Comparison of ENCODE assay signal across 8 mouse cellular contexts in the genomic region with DNA sequence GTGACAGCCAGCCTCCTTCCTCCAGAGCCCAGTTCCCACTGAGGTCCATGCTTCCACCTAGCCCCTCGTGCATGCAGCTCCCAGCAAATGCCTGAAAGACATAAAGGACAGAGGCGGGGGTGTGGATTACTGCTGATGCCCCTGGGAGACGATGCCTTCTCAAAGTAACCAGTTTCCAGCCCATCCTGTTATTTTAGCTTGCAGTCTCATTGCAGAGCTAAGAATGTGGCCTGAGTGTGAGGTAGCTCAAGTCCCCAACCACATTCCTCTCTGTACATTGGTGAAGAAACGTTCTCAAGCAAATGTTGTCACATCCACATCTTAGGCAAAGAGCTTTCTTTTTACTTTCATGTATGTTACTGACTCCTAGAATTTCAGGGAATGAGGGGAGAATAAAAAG. TPM values are rescaled to one million over a fixed set of nuclear protein-coding genes. Genes with fewer than 3 reads are reported as not detected.
DNase-seq lines count a peak whose midpoint lies in the region; ATAC-seq and TF ChIP-seq lines count a peak whose summit lies in the region.

A gene (minus strand): TSS at position 101 of the 400 bp plus-strand sequence.

- H3K9ac ChIP-seq in forebrain, embryonic 12.5 days = no peak within 1 kb of the TSS
- no peak within 1 kb of the TSS for H3K9ac ChIP-seq in forebrain, embryonic 14.5 days (ENCODE audit: low read length)
- no peak within 1 kb of the TSS for H3K9ac ChIP-seq in midbrain, embryonic 11.5 days (ENCODE audit: low read length)
- no peak within 1 kb of the TSS for H3K9ac ChIP-seq in midbrain, postnatal 0 days (replicated peaks; ENCODE audit: low read length, poor library complexity, severe bottlenecking)
- H3K9ac ChIP-seq in heart, embryonic 12.5 days = no peak within 1 kb of the TSS
- H3K9ac ChIP-seq in limb, embryonic 14.5 days (ENCODE audit: low read depth, low read length, severe bottlenecking) = no peak within 1 kb of the TSS

- TF ChIP-seq POLR2A in limb, embryonic 14.5 days (IDR thresholded peaks at IDR 0.05; ENCODE audit: borderline replicate concordance, extremely low read depth, insufficient read depth, insufficient read length) = no peak

- peaks cover 29% of the 10 kb centered on the region for H3K4me1 ChIP-seq in forebrain, embryonic 12.5 days
- H3K4me1 ChIP-seq in forebrain, embryonic 14.5 days (ENCODE audit: control insufficient read depth, insufficient read depth, low read length) = peaks cover 3% of the 10 kb centered on the region; the same call in 1 of the 2 replicates
- peaks cover 19% of the 10 kb centered on the region for H3K4me1 ChIP-seq in midbrain, embryonic 11.5 days (ENCODE audit: control insufficient read depth, insufficient read depth, low read length)
- H3K4me1 ChIP-seq in midbrain, postnatal 0 days (ENCODE audit: insufficient read depth, low read length) = peaks cover 9% of the 10 kb centered on the region; the same call in 1 of the 2 replicates
- peaks cover 37% of the 10 kb centered on the region for H3K4me1 ChIP-seq in heart, embryonic 12.5 days (replicated peaks)
- H3K4me1 ChIP-seq in limb, embryonic 14.5 days (ENCODE audit: control insufficient read depth, insufficient read depth, low read length) = peaks cover 26% of the 10 kb centered on the region

- H3K27ac ChIP-seq in forebrain, embryonic 12.5 days = no peak within 1 kb of the TSS
- H3K27ac ChIP-seq in forebrain, embryonic 14.5 days (ENCODE audit: low read depth, low read length) = no peak within 1 kb of the TSS
- H3K27ac ChIP-seq in midbrain, embryonic 11.5 days (ENCODE audit: low read depth, low read length) = no peak within 1 kb of the TSS
- no peak within 1 kb of the TSS for H3K27ac ChIP-seq in midbrain, postnatal 0 days (ENCODE audit: low read depth, low read length)
- H3K27ac ChIP-seq in heart, embryonic 12.5 days (ENCODE audit: poor library complexity, severe bottlenecking) = no peak within 1 kb of the TSS
- H3K27ac ChIP-seq in limb, embryonic 14.5 days (replicated peaks; ENCODE audit: low read depth, low read length) = no peak within 1 kb of the TSS

- ATAC-seq in forebrain, embryonic 12.5 days (ENCODE audit: low FRiP score) = no peak
- ATAC-seq in forebrain, embryonic 14.5 days = no peak
- no peak for ATAC-seq in midbrain, embryonic 11.5 days (ENCODE audit: low FRiP score)
- no peak for ATAC-seq in midbrain, postnatal 0 days (ENCODE audit: low FRiP score)
- no peak for ATAC-seq in heart, embryonic 12.5 days (ENCODE audit: insufficient number of reproducible peaks, low FRiP score)
- ATAC-seq in limb, embryonic 14.5 days (ENCODE audit: low FRiP score, low read depth) = no peak

- H3K4me2 ChIP-seq in forebrain, embryonic 12.5 days = no peak within 1 kb of the TSS
- no peak within 1 kb of the TSS for H3K4me2 ChIP-seq in forebrain, embryonic 14.5 days (ENCODE audit: low read length)
- no peak within 1 kb of the TSS for H3K4me2 ChIP-seq in midbrain, embryonic 11.5 days
- no peak within 1 kb of the TSS for H3K4me2 ChIP-seq in midbrain, postnatal 0 days (ENCODE audit: low read depth, low read length, poor library complexity, severe bottlenecking)
- no peak within 1 kb of the TSS for H3K4me2 ChIP-seq in heart, embryonic 12.5 days
- no peak within 1 kb of the TSS for H3K4me2 ChIP-seq in limb, embryonic 14.5 days (replicated peaks; ENCODE audit: low read depth, low read length, severe bottlenecking)

- H3K4me3 ChIP-seq in forebrain, embryonic 12.5 days (replicated peaks) = no peak within 1 kb of the TSS
- no peak within 1 kb of the TSS for H3K4me3 ChIP-seq in forebrain, embryonic 14.5 days (ENCODE audit: low read depth, low read length)
- no peak within 1 kb of the TSS for H3K4me3 ChIP-seq in midbrain, embryonic 11.5 days (ENCODE audit: low read depth, low read length)
- no peak within 1 kb of the TSS for H3K4me3 ChIP-seq in midbrain, postnatal 0 days (ENCODE audit: low read depth, low read length)
- H3K4me3 ChIP-seq in heart, embryonic 12.5 days = no peak within 1 kb of the TSS
- no peak within 1 kb of the TSS for H3K4me3 ChIP-seq in limb, embryonic 14.5 days (replicated peaks; ENCODE audit: low read length)

- H3K9me3 ChIP-seq in forebrain, embryonic 12.5 days = no peaks in the 10 kb centered on the region
- no peaks in the 10 kb centered on the region for H3K9me3 ChIP-seq in forebrain, embryonic 14.5 days (replicated peaks; ENCODE audit: control insufficient read depth, low read length)
- no peaks in the 10 kb centered on the region for H3K9me3 ChIP-seq in midbrain, embryonic 11.5 days (ENCODE audit: control insufficient read depth, low read length)
- H3K9me3 ChIP-seq in midbrain, postnatal 0 days (ENCODE audit: low read length) = no peaks in the 10 kb centered on the region
- H3K9me3 ChIP-seq in heart, embryonic 12.5 days (replicated peaks) = 0 out of 2 replicates have a peak, but pooled peaks cover 6% of the 10 kb centered on the region
- no peaks in the 10 kb centered on the region for H3K9me3 ChIP-seq in limb, embryonic 14.5 days (ENCODE audit: control insufficient read depth, low read length)

- 54% methylated on average over 4 of the region's 4 CpGs for WGBS in forebrain, embryonic 12.5 days
- 56% methylated on average over 4 of the region's 4 CpGs for WGBS in forebrain, embryonic 14.5 days
- WGBS in midbrain, embryonic 11.5 days = 50% methylated on average over 4 of the region's 4 CpGs
- 61% methylated on average over 4 of the region's 4 CpGs for WGBS in midbrain, postnatal 0 days
- WGBS in heart, embryonic 12.5 days = 52% methylated on average over 4 of the region's 4 CpGs
- 49% methylated on average over 4 of the region's 4 CpGs for WGBS in limb, embryonic 14.5 days

- TF ChIP-seq CTCF in midbrain, postnatal 0 days (IDR thresholded peaks at IDR 0.05) = no peak

- H3K36me3 ChIP-seq in forebrain, embryonic 12.5 days (replicated peaks) = no peaks in the 10 kb centered on the region
- H3K36me3 ChIP-seq in forebrain, embryonic 14.5 days (ENCODE audit: control insufficient read depth, insufficient read depth, low read length) = no peaks in the 10 kb centered on the region
- H3K36me3 ChIP-seq in midbrain, embryonic 11.5 days (ENCODE audit: control insufficient read depth, insufficient read depth, low read length) = no peaks in the 10 kb centered on the region
- H3K36me3 ChIP-seq in midbrain, postnatal 0 days (ENCODE audit: insufficient read depth, low read length) = no peaks in the 10 kb centered on the region
- H3K36me3 ChIP-seq in heart, embryonic 12.5 days = no peaks in the 10 kb centered on the region
- no peaks in the 10 kb centered on the region for H3K36me3 ChIP-seq in limb, embryonic 14.5 days (ENCODE audit: control insufficient read depth, insufficient read depth, low read length)

- no peak for DNase-seq in forebrain, embryonic 14.5 days (ENCODE audit: low spot score)
- DNase-seq in midbrain, embryonic 11.5 days (ENCODE audit: low spot score, missing footprints) = no peak
- no peak for DNase-seq in midbrain, postnatal 0 days (ENCODE audit: low spot score)
- no peak for DNase-seq in limb, embryonic 14.5 days (ENCODE audit: low spot score)
- no peak for DNase-seq in spleen, postnatal 4 days (ENCODE audit: low spot score in 2 of 2)
- DNase-seq in cerebellum, postnatal 25 days = no peak

- H3K27me3 ChIP-seq in forebrain, embryonic 12.5 days = no peaks in the 10 kb centered on the region
- no peaks in the 10 kb centered on the region for H3K27me3 ChIP-seq in forebrain, embryonic 14.5 days (replicated peaks; ENCODE audit: control insufficient read depth, insufficient read depth, low read length)
- H3K27me3 ChIP-seq in midbrain, embryonic 11.5 days (ENCODE audit: control insufficient read depth, insufficient read depth, low read length) = no peaks in the 10 kb centered on the region
- H3K27me3 ChIP-seq in midbrain, postnatal 0 days (ENCODE audit: insufficient read depth, low read length) = no peaks in the 10 kb centered on the region
- no peaks in the 10 kb centered on the region for H3K27me3 ChIP-seq in heart, embryonic 12.5 days (replicated peaks)
- no peaks in the 10 kb centered on the region for H3K27me3 ChIP-seq in limb, embryonic 14.5 days (ENCODE audit: control insufficient read depth, insufficient read depth, low read length)

RNA-seq across cellular contexts. Expression of the gene that starts here (rescaled TPM):
- polyA plus RNA-seq in forebrain, embryonic 12.5 days (2016; fragmentation: Nextera tagmentation; extraction: Ambion mirVana) = 14.1 and 14.8 TPM in 2 replicates
- polyA plus RNA-seq in forebrain, embryonic 14.5 days (2014; fragmentation: Nextera tagmentation; extraction: Ambion mirVana) = 9.9 and 10.9 TPM in 2 replicates
- 14.8 and 15.2 TPM in 2 replicates for polyA plus RNA-seq in midbrain, embryonic 11.5 days (2014; fragmentation: Nextera tagmentation; extraction: Ambion mirVana)
- 26.2 and 30.8 TPM in 2 replicates for total RNA-seq in midbrain, postnatal 0 days (2014; rRNA removed)
- polyA plus RNA-seq in midbrain, postnatal 0 days (2015; fragmentation: Nextera tagmentation; extraction: Ambion mirVana) = 5.4 and 5.8 TPM in 2 replicates
- polyA plus RNA-seq in heart, embryonic 12.5 days (2016; fragmentation: Nextera tagmentation; extraction: Ambion mirVana) = 20.5 and 20.6 TPM in 2 replicates
- 53.9 and 56.2 TPM in 2 replicates for polyA plus RNA-seq in limb, embryonic 14.5 days (2012; rRNA removed)
- polyA plus RNA-seq in limb, embryonic 14.5 days (2014; fragmentation: Nextera tagmentation; extraction: Ambion mirVana) = 47.7 and 49.7 TPM in 2 replicates
